Comparison of ENCODE assay signal across 27 mouse cellular contexts in the genomic region with DNA sequence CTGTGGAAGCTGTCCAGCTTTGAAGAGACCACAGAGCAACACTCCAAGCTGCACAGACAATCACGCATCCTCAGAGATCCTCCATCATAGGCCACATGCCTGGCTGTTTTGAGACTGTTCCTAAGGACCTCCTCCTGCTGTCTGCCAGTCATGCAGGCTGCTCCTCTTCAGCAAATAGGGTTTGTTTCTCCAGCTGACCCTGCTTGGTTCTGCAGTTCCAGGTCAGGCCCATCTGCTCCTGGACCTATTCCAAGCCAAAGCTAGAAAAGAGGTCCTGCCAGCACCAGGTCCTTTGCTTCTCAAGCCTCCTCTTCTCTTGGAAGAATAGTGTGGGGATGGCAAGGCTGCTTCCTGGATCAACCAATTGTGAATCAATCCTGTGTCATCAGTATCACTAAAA.
DNase-seq lines count a peak whose midpoint lies in the region; ATAC-seq and TF ChIP-seq lines count a peak whose summit lies in the region.
"Had no signal": no experiment of that assay in that cellular context is flagged by ENCODE, and none has a peak within 500 bp of the region (broad histone marks: within the 10 kb centered on the region; RNA-seq: fewer than 3 reads in every experiment).

No protein-coding gene starts in this region.

- no peak for TF ChIP-seq CTCF in hindbrain, postnatal 0 days (IDR thresholded peaks at IDR 0.05; ENCODE audit: low read depth)

- H3K9me3 ChIP-seq in hindbrain, postnatal 0 days (ENCODE audit: low read length): no peaks in the 10 kb centered on the region
- H3K9me3 ChIP-seq in hindbrain, embryonic 12.5 days (replicated peaks): no peaks in the 10 kb centered on the region
- H3K9me3 ChIP-seq: heart, embryonic 13.5 days; hindbrain, embryonic 15.5 days; limb, embryonic 13.5 days; lung, embryonic 15.5 days; midbrain, embryonic 10.5 days; midbrain, embryonic 15.5 days; neural tube, embryonic 15.5 days had no signal

- WGBS in hindbrain, postnatal 0 days: 33% methylated on average over 1 of the region's 1 CpGs
- 81% methylated on average over 1 of the region's 1 CpGs for WGBS in hindbrain, embryonic 12.5 days

- H3K27me3 ChIP-seq in hindbrain, postnatal 0 days (ENCODE audit: insufficient read depth, low read length): no peaks in the 10 kb centered on the region
- H3K27me3 ChIP-seq in hindbrain, embryonic 12.5 days: no peaks in the 10 kb centered on the region
- H3K27me3 ChIP-seq: heart, embryonic 13.5 days; hindbrain, embryonic 15.5 days; limb, embryonic 13.5 days; lung, embryonic 15.5 days; midbrain, embryonic 15.5 days; neural tube, embryonic 15.5 days had no signal

- no peak overlapping the region for H3K4me2 ChIP-seq in hindbrain, postnatal 0 days (ENCODE audit: low read depth, low read length)
- H3K4me2 ChIP-seq in hindbrain, embryonic 12.5 days (replicated peaks): no peak overlapping the region
- H3K4me2 ChIP-seq: heart, embryonic 13.5 days; hindbrain, embryonic 15.5 days; limb, embryonic 13.5 days; liver, embryonic 11.5 days; lung, embryonic 15.5 days; midbrain, embryonic 15.5 days; neural tube, embryonic 15.5 days had no signal

- peak; percentile 5 for DNase-seq in hindbrain, postnatal 0 days (ENCODE audit: low spot score)
- peak; percentile 86 for DNase-seq in cerebellum, adult 11-12 months
- peak; percentile 87 for DNase-seq in cerebellum, adult 9-11 months
- DNase-seq in Muller cell, postnatal 12 days (ENCODE audit: inconsistent ontology term): no peak
- no peak for DNase-seq in layer of hippocampus, postnatal 10 days (ENCODE audit: low spot score in 2 of 2)
- no peak for DNase-seq in ovary, postnatal 14 days (ENCODE audit: low spot score)
- DNase-seq: adrenal gland, adult 8-10 months; gastrocnemius, adult 2 months; heart, adult 2 months; heart, postnatal 10 days; kidney, adult 18-20 months; kidney, postnatal 36 days; right cerebral cortex, postnatal 4 days; thymus, adult 18-20 months; thymus, postnatal 25 days had no signal

- H3K36me3 ChIP-seq in hindbrain, postnatal 0 days (ENCODE audit: insufficient read depth, low read length): no peaks in the 10 kb centered on the region
- no peaks in the 10 kb centered on the region for H3K36me3 ChIP-seq in hindbrain, embryonic 12.5 days
- H3K36me3 ChIP-seq: heart, embryonic 13.5 days; hindbrain, embryonic 15.5 days; limb, embryonic 13.5 days; lung, embryonic 15.5 days; midbrain, embryonic 10.5 days; midbrain, embryonic 15.5 days; neural tube, embryonic 15.5 days had no signal

- ATAC-seq in hindbrain, postnatal 0 days: no peak
- no peak for ATAC-seq in hindbrain, embryonic 12.5 days (ENCODE audit: low FRiP score)
- ATAC-seq: forebrain, embryonic 16.5 days; midbrain, embryonic 15.5 days had no signal

- no peak overlapping the region for H3K4me3 ChIP-seq in hindbrain, postnatal 0 days (ENCODE audit: low read length)
- H3K4me3 ChIP-seq in hindbrain, embryonic 12.5 days: no peak overlapping the region
- H3K4me3 ChIP-seq: erythroblast, embryonic 14.5 days; gastrocnemius, adult 2 months; heart, adult 2 months; heart, embryonic 13.5 days; hindbrain, embryonic 15.5 days; limb, embryonic 13.5 days; lung, embryonic 15.5 days; midbrain, embryonic 10.5 days; midbrain, embryonic 15.5 days; neural tube, embryonic 15.5 days had no signal

- no peaks in the 10 kb centered on the region for H3K4me1 ChIP-seq in hindbrain, postnatal 0 days (ENCODE audit: insufficient read depth, low read length)
- no peaks in the 10 kb centered on the region for H3K4me1 ChIP-seq in hindbrain, embryonic 12.5 days
- H3K4me1 ChIP-seq: heart, embryonic 13.5 days; limb, embryonic 13.5 days; lung, embryonic 15.5 days; midbrain, embryonic 10.5 days; midbrain, embryonic 15.5 days; neural tube, embryonic 15.5 days had no signal

- no peak overlapping the region for H3K9ac ChIP-seq in hindbrain, postnatal 0 days (replicated peaks; ENCODE audit: low read length)
- no peak overlapping the region for H3K9ac ChIP-seq in hindbrain, embryonic 12.5 days
- H3K9ac ChIP-seq: heart, embryonic 13.5 days; hindbrain, embryonic 15.5 days; limb, embryonic 13.5 days; lung, embryonic 15.5 days; midbrain, embryonic 15.5 days; neural tube, embryonic 15.5 days had no signal

- H3K27ac ChIP-seq in hindbrain, postnatal 0 days: peak overlapping the region; percentile 27; the same call in 1 of the 2 replicates
- H3K27ac ChIP-seq in hindbrain, embryonic 12.5 days: no peak overlapping the region
- H3K27ac ChIP-seq: gastrocnemius, adult 2 months; heart, adult 2 months; heart, embryonic 13.5 days; hindbrain, embryonic 15.5 days; limb, embryonic 13.5 days; lung, embryonic 15.5 days; midbrain, embryonic 10.5 days; midbrain, embryonic 15.5 days; neural tube, embryonic 15.5 days; stomach, postnatal 0 days had no signal

Comparison
In these comparisons a context has a peak if more than half of its experiments do, and no peak if none do; other contexts are left out.
1. DNase-seq: peak in hindbrain, postnatal 0 days (single experiment), cerebellum, adult 11-12 months (single experiment) and cerebellum, adult 9-11 months (single experiment); none in Muller cell, postnatal 12 days (single experiment), layer of hippocampus, postnatal 10 days (0 of 2) and ovary, postnatal 14 days (single experiment).